Mouse (Mus musculus) embryonic fibroblast, embryonic 13.5 days (primary cell): ENCODE data around the gene Npr1. TPM values are rescaled to one million over a fixed set of nuclear protein-coding genes. Genes with fewer than 3 reads are reported as not detected.

Source experiments
- H3K27ac ChIP-seq: 2 replicates; pipeline ENCODE4 v1.5.1; 2012; ENCODE audit warnings: low read length, control low read depth, inconsistent platforms; ENCODE audit not compliant: insufficient read depth
- H3K4me1 ChIP-seq: 2 replicates; pipeline ENCODE4 v1.6.1; 2011; ENCODE audit warnings: low read length; ENCODE audit not compliant: control insufficient read depth, insufficient read depth
- H3K4me3 ChIP-seq: 2 replicates; pipeline ENCODE4 v1.5.1; 2011; ENCODE audit warnings: mild to moderate bottlenecking, control low read depth, low read length; ENCODE audit not compliant: insufficient read depth
- CTCF ChIP-seq: IDR thresholded peaks from 2 replicates; pipeline ENCODE4 v1.5.1; 2011; ENCODE audit warnings: mild to moderate bottlenecking, control low read depth, low read length, moderate library complexity, borderline replicate concordance; ENCODE audit not compliant: insufficient read depth
- POLR2A ChIP-seq: IDR thresholded peaks from 2 replicates; pipeline ENCODE4 v1.6.1; 2011; ENCODE audit warnings: low read depth, mild to moderate bottlenecking, control low read depth, low read length, moderate library complexity
- polyA plus RNA-seq: library from polyadenylated mRNA; stranded (reverse); fragments of >200 nt; gene quantifications from 2 replicates; pipeline ENCODE4 v1.2.4, GENCODE M21; 2011; ENCODE audit warnings: low read depth; ENCODE audit not compliant: missing spikeins, insufficient read length

Gene Npr1
- polyA plus RNA-seq, 1 experiment: 0.18 TPM

DNA sequence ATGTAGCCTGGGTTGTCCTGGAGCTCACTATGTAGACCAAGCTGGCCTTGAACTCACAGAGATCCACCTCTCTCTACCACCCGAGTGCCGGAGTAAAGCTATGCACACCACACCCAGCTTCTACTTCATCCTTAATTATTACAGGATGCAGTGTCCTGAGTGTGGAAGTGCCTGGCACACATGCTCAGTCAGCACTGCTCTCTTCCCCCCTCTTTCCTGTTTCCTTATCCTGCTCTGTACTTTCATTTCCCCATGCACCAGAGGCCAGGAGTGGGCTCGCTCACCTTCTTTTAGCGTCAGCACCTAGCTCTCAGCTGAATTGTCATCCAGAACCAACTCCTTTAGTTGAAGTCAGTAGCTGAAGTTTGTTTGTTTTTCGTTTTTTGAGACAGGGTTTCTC is 5.4 kb downstream of the Npr1 start:
- TF ChIP-seq POLR2A (no peak), CTCF (no peak)
- H3K4me3 ChIP-seq: no peak overlapping the region
- no peaks in the 10 kb centered on the region for H3K4me1 ChIP-seq
- no peak overlapping the region for H3K27ac ChIP-seq

DNA sequence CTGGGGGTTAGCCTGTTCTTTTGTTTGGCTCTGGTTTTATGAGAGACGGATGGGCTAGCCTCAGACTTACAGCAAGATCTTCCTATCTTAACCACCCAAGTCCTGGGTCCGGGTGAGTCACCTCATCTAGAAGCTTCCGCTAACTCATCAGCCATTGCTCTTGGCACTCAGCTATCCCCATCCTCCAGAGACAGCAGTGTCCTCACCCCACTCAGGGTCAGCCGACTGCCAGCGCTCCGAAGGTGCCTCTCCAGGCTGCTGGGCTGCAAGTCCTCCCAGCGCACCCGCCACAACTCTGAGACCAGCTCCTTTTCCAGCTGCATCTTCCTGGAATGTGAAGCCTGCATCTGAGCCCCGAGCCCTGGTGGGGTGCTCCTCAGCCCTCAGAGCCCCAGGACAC is 5.9 kb downstream of the Npr1 start:
- no peaks in the 10 kb centered on the region for H3K4me1 ChIP-seq
- H3K27ac ChIP-seq: no peak overlapping the region
- no peak for TF ChIP-seq CTCF
- TF ChIP-seq POLR2A: no peak
- no peak overlapping the region for H3K4me3 ChIP-seq

DNA sequence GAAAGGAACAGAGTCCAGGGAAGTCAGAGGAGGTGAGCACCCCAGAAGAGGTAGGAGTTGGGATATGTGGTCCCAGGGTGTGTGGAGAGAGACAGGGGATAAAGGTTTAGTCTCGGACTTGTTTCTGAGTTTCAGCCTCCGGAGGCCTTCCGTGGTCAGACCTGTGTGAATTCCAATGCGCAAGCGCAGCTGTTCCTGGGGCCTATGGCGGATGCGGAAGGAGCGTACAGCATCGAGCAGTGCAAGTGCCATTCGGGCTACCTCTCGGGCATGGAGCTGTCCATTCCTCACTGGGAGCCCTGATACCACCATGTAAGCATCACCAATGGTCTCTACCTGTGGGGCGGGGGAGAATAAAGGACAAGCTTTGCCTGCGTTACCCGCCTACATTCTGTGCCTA is 10.7 kb downstream of the Npr1 start:
- Histone ChIP-seq H3K27ac (no peak overlapping the region), H3K4me1 (no peaks in the 10 kb centered on the region), H3K4me3 (no peak overlapping the region)
- TF ChIP-seq CTCF (no peak), POLR2A (no peak)

DNA sequence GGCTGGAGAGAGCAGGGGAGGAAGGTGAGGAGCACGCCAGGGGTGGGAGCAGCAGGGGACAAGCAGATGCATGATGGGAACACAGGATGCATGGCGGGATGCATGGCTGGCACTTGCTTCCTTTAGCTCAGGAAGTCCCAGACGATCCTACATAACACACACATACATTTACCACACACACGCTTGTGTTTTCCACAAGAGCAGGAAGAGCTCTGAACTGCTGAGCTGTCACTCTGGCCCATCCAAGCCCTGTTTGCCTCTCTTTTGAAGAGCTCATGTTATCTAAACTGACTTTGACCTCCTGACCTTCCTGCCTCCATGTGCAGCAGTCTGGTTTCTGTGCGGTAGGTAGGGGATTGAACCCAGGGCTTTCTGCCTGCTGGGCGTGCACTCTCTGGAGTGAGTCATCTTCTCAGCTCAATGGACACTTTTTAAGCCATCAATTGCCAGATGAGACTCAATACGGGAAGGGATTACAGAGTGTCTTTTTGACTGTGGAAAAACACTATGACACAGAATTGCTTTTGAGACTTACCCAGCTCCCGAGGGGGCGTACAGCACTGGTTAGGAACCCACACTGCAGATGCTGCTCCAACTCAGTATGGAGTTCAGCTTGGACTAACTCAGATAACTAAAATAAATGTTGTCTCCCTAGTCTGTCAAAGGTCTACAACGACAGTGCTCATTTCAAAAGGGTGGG is 14.1 kb downstream of the Npr1 start:
- Histone ChIP-seq H3K4me3 (no peak overlapping the region), H3K27ac (no peak overlapping the region), H3K4me1 (no peaks in the 10 kb centered on the region)
- TF ChIP-seq POLR2A (no peak), CTCF (no peak)

DNA sequence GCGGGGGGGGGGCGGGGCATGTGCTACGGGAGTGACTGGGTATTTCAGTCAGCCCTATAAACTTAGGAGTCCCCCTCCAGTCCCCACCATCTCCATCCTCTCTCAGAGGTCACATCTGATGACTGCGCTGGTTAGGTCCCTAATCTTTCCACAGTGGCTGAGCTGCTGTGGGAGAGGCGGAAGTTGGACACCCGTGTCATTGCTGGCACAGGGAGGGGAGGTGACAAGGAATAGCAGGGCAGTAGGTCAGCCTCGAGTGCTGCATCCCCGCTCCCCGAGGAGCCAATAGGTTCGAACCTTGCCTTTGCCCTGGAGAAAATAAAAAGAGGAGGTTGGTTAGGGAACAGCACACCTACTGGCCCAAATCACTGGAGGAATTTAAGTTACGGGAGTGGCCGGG is 14.8 kb downstream of the Npr1 start:
- no peaks in the 10 kb centered on the region for H3K4me1 ChIP-seq
- H3K4me3 ChIP-seq: no peak overlapping the region
- TF ChIP-seq CTCF (no peak), POLR2A (no peak)
- H3K27ac ChIP-seq: no peak overlapping the region

DNA sequence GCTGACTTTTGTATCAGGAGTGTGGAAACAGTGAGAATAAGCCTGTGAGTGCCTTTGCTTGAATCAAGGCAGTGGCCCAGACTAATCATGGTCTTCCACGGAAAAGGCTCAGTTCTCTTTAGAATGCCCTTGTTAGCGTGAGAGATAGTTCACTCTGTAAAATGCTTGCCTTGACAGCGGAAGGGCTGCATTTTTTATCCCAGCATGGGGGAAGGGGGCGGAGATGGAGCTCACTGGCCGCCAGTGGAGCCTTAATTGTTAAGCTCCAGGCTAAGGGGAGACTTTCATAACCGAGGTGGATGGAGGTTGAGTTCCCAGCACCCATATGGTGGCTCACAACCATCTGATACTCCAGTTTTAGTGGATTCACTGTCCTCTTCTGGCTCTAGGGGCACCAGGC is 17.0 kb downstream of the Npr1 start:
- Histone ChIP-seq H3K27ac (no peak overlapping the region), H3K4me3 (no peak overlapping the region), H3K4me1 (no peaks in the 10 kb centered on the region)
- no peak for TF ChIP-seq CTCF
- TF ChIP-seq POLR2A: no peak

DNA sequence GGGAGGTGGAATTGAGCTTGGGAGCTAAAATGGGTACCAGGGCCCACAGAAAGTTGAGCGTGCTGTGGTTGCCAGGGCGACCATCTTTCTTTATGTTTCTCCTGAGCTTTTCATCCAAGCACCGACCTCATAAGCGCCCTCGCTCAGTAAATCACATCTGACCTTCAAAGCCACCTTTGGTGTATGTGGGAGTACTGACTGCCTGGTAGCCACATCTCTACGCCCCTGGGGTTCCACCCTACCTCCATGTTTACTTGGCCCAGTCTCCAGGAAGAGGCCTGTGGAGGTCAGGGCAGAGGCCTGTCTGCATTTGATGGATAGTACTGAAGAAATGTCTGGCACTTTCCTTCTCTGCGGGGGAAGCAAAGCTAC is 18.6 kb downstream of the Npr1 start:
- Histone ChIP-seq H3K27ac (peak overlapping the region; percentile 54), H3K4me3 (no peak overlapping the region), H3K4me1 (no peaks in the 10 kb centered on the region)
- no peak for TF ChIP-seq POLR2A
- no peak for TF ChIP-seq CTCF

DNA sequence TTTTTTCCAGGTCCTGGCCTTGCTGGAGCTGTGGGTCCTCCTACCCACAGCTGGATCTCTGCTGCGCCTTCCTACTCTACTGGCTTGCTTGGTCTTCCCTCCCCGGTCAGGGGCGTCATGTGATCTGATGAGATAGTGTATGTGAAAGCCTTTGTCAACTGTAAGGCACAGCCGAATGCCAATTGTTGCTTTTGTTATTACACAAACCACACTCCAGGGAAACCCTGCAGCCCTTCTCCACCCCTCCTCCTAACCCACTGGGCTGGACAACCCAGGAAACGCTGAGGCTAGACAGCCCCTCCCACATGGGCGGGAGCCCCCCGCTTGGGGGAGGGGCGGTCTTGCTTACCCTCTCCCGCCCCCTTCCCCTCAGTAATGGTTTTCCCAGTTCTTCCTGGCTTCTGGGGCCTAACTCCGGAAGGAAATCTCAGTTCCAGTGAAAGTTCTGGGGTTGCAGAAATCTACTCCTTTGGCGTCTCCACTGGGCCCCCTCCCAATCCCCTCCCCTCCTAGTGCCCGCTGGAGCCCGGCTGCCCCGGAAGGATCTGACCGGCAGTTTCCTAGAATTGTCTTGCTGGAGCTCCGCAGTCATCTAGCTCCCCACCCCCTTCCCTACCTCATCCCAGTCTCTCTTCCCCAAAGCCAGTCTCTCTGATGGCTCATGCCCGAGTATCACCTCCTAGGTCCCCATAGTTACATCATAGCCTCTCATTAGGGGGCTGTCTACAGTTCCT is 19.1 kb downstream of the Npr1 start:
- Histone ChIP-seq H3K4me3 (no peak overlapping the region), H3K27ac (peak overlapping the region; percentile 54), H3K4me1 (no peaks in the 10 kb centered on the region)
- TF ChIP-seq CTCF (no peak), POLR2A (peak; percentile 81)

DNA sequence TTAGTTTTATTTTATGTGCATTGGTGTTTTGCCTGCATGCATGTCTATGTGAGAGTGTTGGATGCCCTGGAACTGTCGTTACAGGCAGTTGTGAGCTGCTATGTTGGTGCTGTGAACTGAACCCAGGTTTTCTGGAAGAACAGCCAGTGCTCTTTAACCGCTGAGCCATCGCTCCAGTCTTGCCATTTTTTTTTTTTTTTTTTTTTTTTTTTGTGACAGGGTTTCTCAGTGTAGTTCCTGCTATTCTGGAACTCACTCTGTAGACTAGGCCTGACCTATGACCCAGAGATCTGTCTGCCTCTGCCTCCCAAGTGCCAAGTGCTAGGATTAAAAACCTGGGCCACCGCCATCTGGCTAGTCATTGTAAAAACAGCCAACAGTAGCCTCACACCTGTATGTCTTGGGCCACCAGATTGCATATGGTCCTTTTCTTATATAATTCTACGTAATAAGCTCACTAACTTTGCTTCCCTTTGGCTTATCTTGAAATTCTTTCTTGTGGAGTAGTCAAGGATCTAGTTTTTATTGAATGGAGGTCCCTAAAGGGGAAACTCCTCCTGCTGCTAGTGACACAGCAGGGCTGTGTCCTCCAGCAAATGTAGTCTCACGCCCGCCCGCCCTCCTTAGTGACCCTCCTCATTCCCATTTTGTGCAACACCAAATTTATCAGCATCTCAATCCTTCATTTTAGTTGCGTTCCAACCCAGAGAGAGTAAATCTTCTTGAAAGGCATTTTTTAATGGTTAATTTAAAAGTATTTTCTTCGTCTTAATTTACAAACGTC is 20.1 kb downstream of the Npr1 start:
- peak overlapping the region; percentile 32; the same call in 1 of the 2 replicates for H3K27ac ChIP-seq
- H3K4me1 ChIP-seq: peaks cover 2% of the 10 kb centered on the region; the same call in 1 of the 2 replicates
- TF ChIP-seq CTCF (no peak), POLR2A (no peak)
- H3K4me3 ChIP-seq: no peak overlapping the region

DNA sequence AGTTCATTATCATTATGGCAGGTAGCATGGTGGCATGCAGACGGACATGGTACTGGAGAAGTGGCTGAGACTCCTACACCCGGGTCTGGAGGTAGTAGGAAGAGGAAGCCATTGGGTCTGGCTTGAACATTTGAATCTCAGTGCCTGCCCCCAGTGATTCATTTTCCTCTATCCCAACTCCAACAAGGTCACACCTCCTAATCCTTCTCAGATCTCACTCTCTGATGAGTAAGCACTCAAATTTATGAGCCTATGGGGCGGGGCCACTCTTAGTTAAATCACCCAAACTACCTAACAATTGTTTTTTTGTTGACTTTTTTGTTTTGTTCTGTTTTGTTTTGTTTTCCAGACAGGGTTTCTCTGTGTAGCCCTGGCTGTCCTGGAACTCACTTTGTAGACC is 21.7 kb downstream of the Npr1 start:
- H3K4me3 ChIP-seq: no peak overlapping the region
- TF ChIP-seq CTCF (no peak), POLR2A (no peak)
- H3K27ac ChIP-seq: no peak overlapping the region
- peaks cover 2% of the 10 kb centered on the region; the same call in 1 of the 2 replicates for H3K4me1 ChIP-seq
